Mouse (Mus musculus): ENCODE results near the gene Rflnb.
A peak's percentile ranks its signal among the peaks of the same experiment; 100 is the strongest.

Rflnb gene

GRCm38 (mm10) chr11:75976748-75977147, 50.8 kb downstream of the Rflnb start:
- no peaks in the 10 kb centered on the region; the same call in 1 of the 2 replicates for H3K4me1 ChIP-seq (replicated peaks; ENCODE audit: low read depth, low read length)
- no peak overlapping the region for H3K4me3 ChIP-seq (replicated peaks; ENCODE audit: low read length)
- no peaks in the 10 kb centered on the region for H3K36me3 ChIP-seq (ENCODE audit: insufficient read depth, low read length)
- H3K9me3 ChIP-seq (ENCODE audit: low read length): peaks cover 6% of the 10 kb centered on the region; the same call in 1 of the 2 replicates
- no peaks in the 10 kb centered on the region for H3K27me3 ChIP-seq (ENCODE audit: insufficient read depth, low read length)
- TF ChIP-seq NANOG (IDR thresholded peaks at IDR 0.05; ENCODE audit: borderline replicate concordance, low read length): no peak
- no peak for TF ChIP-seq CTCF (conservative IDR thresholded peaks at IDR 0.05; ENCODE audit: low read length)
- TF ChIP-seq POU5F1 (IDR thresholded peaks at IDR 0.05; ENCODE audit: borderline replicate concordance, low read length): no peak

- Histone ChIP-seq H3K27me3 (ENCODE audit: insufficient read depth, low read length) (peaks cover 13% of the 10 kb centered on the region), H3K36me3 (ENCODE audit: insufficient read depth, low read length) (no peaks in the 10 kb centered on the region), H3K4me1 (replicated peaks; ENCODE audit: low read depth, low read length) (no peaks in the 10 kb centered on the region; the same call in 1 of the 2 replicates), H3K4me3 (replicated peaks; ENCODE audit: low read length) (no peak overlapping the region), H3K9me3 (ENCODE audit: low read length) (peaks cover 6% of the 10 kb centered on the region; the same call in 1 of the 2 replicates)
- TF ChIP-seq CTCF (conservative IDR thresholded peaks at IDR 0.05; ENCODE audit: low read length): peak; percentile 79
- TF ChIP-seq NANOG (IDR thresholded peaks at IDR 0.05; ENCODE audit: borderline replicate concordance, low read length): no peak
- no peak for TF ChIP-seq POU5F1 (IDR thresholded peaks at IDR 0.05; ENCODE audit: borderline replicate concordance, low read length)
Observed at GRCm38 (mm10) chr11:75973988-75974387, 53.6 kb downstream of the Rflnb start.

GRCm38 (mm10) chr11:75972916-75973567, 54.5 kb downstream of the Rflnb start:
- peaks cover 6% of the 10 kb centered on the region; the same call in 1 of the 2 replicates for H3K9me3 ChIP-seq (ENCODE audit: low read length)
- no peak for TF ChIP-seq POU5F1 (IDR thresholded peaks at IDR 0.05; ENCODE audit: borderline replicate concordance, low read length)
- no peak for TF ChIP-seq CTCF (conservative IDR thresholded peaks at IDR 0.05; ENCODE audit: low read length)
- TF ChIP-seq NANOG (IDR thresholded peaks at IDR 0.05; ENCODE audit: borderline replicate concordance, low read length): no peak
- H3K27me3 ChIP-seq (ENCODE audit: insufficient read depth, low read length): peaks cover 23% of the 10 kb centered on the region
- no peak overlapping the region for H3K4me3 ChIP-seq (replicated peaks; ENCODE audit: low read length)
- H3K4me1 ChIP-seq (replicated peaks; ENCODE audit: low read depth, low read length): no peaks in the 10 kb centered on the region; the same call in 1 of the 2 replicates
- no peaks in the 10 kb centered on the region for H3K36me3 ChIP-seq (ENCODE audit: insufficient read depth, low read length)

GRCm38 (mm10) chr11:75972188-75972587, 55.4 kb downstream of the Rflnb start:
- Histone ChIP-seq H3K4me3 (replicated peaks; ENCODE audit: low read length) (no peak overlapping the region), H3K9me3 (ENCODE audit: low read length) (peaks cover 6% of the 10 kb centered on the region; the same call in 1 of the 2 replicates), H3K4me1 (replicated peaks; ENCODE audit: low read depth, low read length) (peaks cover 5% of the 10 kb centered on the region; the same call in 1 of the 2 replicates), H3K27me3 (ENCODE audit: insufficient read depth, low read length) (peaks cover 31% of the 10 kb centered on the region), H3K36me3 (ENCODE audit: insufficient read depth, low read length) (no peaks in the 10 kb centered on the region)
- no peak for TF ChIP-seq NANOG (IDR thresholded peaks at IDR 0.05; ENCODE audit: borderline replicate concordance, low read length)
- no peak for TF ChIP-seq POU5F1 (IDR thresholded peaks at IDR 0.05; ENCODE audit: borderline replicate concordance, low read length)
- TF ChIP-seq CTCF (conservative IDR thresholded peaks at IDR 0.05; ENCODE audit: low read length): no peak

GRCm38 (mm10) chr11:75970629-75971028, 57.0 kb downstream of the Rflnb start:
- peaks cover 6% of the 10 kb centered on the region; the same call in 1 of the 2 replicates for H3K9me3 ChIP-seq (ENCODE audit: low read length)
- peaks cover 46% of the 10 kb centered on the region for H3K27me3 ChIP-seq (ENCODE audit: insufficient read depth, low read length)
- no peak overlapping the region for H3K4me3 ChIP-seq (replicated peaks; ENCODE audit: low read length)
- H3K4me1 ChIP-seq (replicated peaks; ENCODE audit: low read depth, low read length): peaks cover 13% of the 10 kb centered on the region
- no peaks in the 10 kb centered on the region for H3K36me3 ChIP-seq (ENCODE audit: insufficient read depth, low read length)
- TF ChIP-seq POU5F1 (IDR thresholded peaks at IDR 0.05; ENCODE audit: borderline replicate concordance, low read length) (no peak), NANOG (IDR thresholded peaks at IDR 0.05; ENCODE audit: borderline replicate concordance, low read length) (no peak), CTCF (conservative IDR thresholded peaks at IDR 0.05; ENCODE audit: low read length) (peak; percentile 31)
